Mouse (Mus musculus) adrenal gland, postnatal 14 days (tissue): ENCODE measurements around the gene Gm44965. TPM values are rescaled to one million over a fixed set of nuclear protein-coding genes. Genes with fewer than 3 reads are reported as not detected.

ENCODE experiments used
- DNase-seq: peaks from one replicate; pipeline ENCODE4 v3.0.0; 2021; ENCODE audit warnings: mixed read lengths
- total RNA-seq: library from RNA; stranded (reverse); gene quantifications from 2 replicates; pipeline ENCODE4 v1.2.3, GENCODE M21; 2021

The Gm44965 gene
- total RNA-seq, 1 experiment from 2014 or later: not detected

GRCm38 (mm10) chr6:48666159-48666586 lies 72.4 kb downstream of the Gm44965 start:
- no peak for DNase-seq

GRCm38 (mm10) chr6:48668022-48668421 lies 74.3 kb downstream of the Gm44965 start:
- no peak for DNase-seq

Other genes starting within 250 kb of the Gm44965 start
- 26.3 and 30.5 TPM in 2 replicates for gene Krba1, start 198.4 kb upstream of the Gm44965 start, total RNA-seq
- gene Zfp467, start 148.1 kb upstream of the Gm44965 start, total RNA-seq: 41.5 and 42.1 TPM in 2 replicates
- 2.6 TPM in 2 replicates for gene Sspo, start 145.7 kb upstream of the Gm44965 start, total RNA-seq
- gene Atp6v0e2, start 56.3 kb upstream of the Gm44965 start, total RNA-seq: 41.8 and 45.7 TPM in 2 replicates
- 26.1 and 28.7 TPM in 2 replicates for gene Lrrc61, start 39.1 kb upstream of the Gm44965 start, total RNA-seq
- gene Rarres2, start 21.2 kb upstream of the Gm44965 start, total RNA-seq: 74.2 and 241 TPM in 2 replicates
- gene Gm45021, start 4.3 kb upstream of the Gm44965 start, total RNA-seq: not detected in 2 replicates
- gene Repin1, start 58 bp upstream of the Gm44965 start, total RNA-seq: 42.8 TPM in 2 replicates
- gene Zfp775, start 8.1 kb downstream of the Gm44965 start, total RNA-seq: 7.7 and 8.9 TPM in 2 replicates
- gene AI854703, start 32.8 kb downstream of the Gm44965 start, total RNA-seq: 1.8 and 3.1 TPM in 2 replicates
- gene Gimap8, start 53.3 kb downstream of the Gm44965 start, total RNA-seq: 12.1 and 20.4 TPM in 2 replicates
- gene Gimap9, start 82.2 kb downstream of the Gm44965 start, total RNA-seq: 6.5 and 12.1 TPM in 2 replicates
- 54.8 and 62.2 TPM in 2 replicates for gene Gimap4, start 90.6 kb downstream of the Gm44965 start, total RNA-seq
- 63.5 and 88.5 TPM in 2 replicates for gene Gimap6, start 114.3 kb downstream of the Gm44965 start, total RNA-seq
- gene Gm28053, start 124.7 kb downstream of the Gm44965 start, total RNA-seq: 4.9 and 12.6 TPM in 2 replicates
- gene Gimap7, start 124.7 kb downstream of the Gm44965 start, total RNA-seq: 0.63 and 3.8 TPM in 2 replicates
- 15.4 and 36.5 TPM in 2 replicates for gene Gimap1, start 145.1 kb downstream of the Gm44965 start, total RNA-seq
- 11.0 and 23.6 TPM in 2 replicates for gene Gimap5, start 152.3 kb downstream of the Gm44965 start, total RNA-seq
- gene Gimap3, start 176.9 kb downstream of the Gm44965 start, total RNA-seq: 1.8 and 19.3 TPM in 2 replicates
- gene Tmem176a, start 247.0 kb downstream of the Gm44965 start, total RNA-seq: 139 and 181 TPM in 2 replicates
- 293 and 324 TPM in 2 replicates for gene Tmem176b, start 247.6 kb downstream of the Gm44965 start, total RNA-seq